Mouse (Mus musculus) spleen, postnatal 14 days (tissue): Measurements from ENCODE around the gene Ephb3.
A peak's percentile ranks its signal among the peaks of the same experiment; 100 is the strongest.

Experiments
- DNase-seq, 2 experiments: peaks; one replicate each; pipeline ENCODE4 v3.0.0; 2021 to 2022; ENCODE audit warnings: low spot score in 2 of 2

The Ephb3 gene

DNA sequence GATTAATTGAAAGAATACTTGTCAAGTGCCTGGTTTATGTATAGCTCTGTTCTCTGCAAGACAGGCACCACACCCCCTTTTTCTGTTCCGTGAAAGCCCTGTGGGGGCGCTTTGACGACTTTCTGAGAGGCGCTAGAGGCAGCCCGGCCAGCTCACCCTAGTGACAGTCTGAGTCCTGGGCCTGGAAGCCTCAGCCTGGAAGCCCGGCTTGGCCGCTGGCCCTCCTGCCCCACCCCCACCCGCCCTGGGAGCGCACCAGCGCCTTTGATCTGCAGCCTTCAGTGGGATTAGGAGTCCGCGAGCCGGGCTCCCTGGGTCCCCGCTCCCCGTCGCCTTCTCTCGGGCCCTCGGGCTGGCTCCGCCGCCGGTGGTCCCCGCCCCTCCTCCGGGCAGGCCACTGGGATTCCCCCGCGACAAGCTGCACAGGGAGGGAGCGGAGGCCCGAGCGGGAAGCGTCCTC lies 41.4 kb downstream of the Ephb3 start:
- DNase-seq, result peak; percentile 19 to 34

DNA sequence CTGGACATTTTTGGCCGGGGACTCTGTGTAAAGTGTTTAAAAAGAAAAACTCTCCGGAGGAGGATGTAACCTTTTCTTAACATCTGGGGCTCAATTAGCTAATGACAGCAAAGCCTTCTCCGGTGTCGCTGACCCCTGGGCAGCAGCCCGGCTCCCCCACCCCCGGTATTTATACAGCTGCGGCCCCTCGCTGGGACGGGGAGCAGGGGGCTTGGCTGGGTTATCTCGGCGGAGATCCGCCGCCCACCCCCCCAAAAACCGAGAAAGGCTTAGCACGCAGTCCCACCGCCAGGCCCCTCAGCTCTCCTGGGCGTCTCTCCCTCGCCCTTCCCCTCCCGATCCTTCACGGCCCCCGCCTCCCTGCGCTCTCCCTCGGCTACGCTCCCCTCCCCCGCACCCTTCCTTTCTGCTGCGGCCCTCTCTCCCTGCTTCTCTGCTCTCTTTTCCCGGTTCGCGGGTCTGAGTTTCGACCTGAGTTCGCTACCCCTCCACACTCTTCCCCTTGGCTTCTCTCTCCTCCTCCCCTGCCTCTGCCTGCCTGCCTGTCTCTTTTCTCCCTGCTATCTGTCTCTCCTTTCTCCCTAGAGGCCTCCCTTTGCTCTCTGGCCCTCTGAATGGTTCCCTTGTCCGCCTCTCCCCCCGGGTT lies 42.0 kb downstream of the Ephb3 start:
- no peak for DNase-seq

- DNase-seq, result no peak
These were observed 42.5 kb downstream of the Ephb3 start for GRCm38 (mm10) chr16:21247037-21247432.

- DNase-seq, result no peak
These were observed 43.5 kb downstream of the Ephb3 start for GRCm38 (mm10) chr16:21247871-21248712.

DNA sequence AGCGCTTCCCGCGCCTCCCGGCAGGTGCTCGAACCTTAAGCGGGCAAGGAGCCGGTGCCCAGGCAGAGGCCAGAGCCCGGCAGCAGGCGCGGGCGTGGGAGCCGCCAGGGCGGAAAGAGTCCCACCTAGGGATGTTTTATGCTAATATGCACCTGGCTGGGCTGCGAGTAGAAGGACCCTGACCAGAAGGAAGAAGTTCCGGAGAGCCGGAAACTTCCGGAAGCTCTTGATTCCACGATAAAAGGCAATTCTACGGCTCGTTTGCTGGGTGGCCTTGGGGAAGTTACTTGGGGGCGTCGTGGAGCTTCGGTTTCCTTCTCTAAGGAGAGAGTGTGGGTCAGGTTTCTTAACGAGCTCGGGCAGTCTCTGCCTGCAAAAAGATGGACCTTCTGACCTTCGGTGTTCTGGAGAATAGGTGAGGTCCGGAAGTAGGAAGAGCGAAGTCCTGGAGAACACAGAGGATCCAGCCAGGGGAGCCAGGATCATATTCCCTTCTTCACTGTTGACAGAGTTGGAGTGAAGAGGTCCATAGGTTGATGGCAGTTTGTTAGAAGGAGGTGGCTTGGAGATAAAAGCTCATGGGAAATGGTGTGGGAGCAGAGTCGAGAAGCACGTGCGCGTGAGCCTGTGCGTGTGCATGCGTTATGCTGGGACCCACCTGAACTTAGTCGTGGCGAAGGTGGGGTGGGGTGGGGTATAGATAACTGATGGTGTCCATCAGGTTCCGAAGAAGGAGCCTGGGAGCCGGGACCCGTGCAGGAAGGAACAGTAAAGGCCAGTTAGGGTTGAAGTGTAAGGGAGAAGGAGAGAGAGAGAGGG lies 44.4 kb downstream of the Ephb3 start:
- no peak for DNase-seq

DNA sequence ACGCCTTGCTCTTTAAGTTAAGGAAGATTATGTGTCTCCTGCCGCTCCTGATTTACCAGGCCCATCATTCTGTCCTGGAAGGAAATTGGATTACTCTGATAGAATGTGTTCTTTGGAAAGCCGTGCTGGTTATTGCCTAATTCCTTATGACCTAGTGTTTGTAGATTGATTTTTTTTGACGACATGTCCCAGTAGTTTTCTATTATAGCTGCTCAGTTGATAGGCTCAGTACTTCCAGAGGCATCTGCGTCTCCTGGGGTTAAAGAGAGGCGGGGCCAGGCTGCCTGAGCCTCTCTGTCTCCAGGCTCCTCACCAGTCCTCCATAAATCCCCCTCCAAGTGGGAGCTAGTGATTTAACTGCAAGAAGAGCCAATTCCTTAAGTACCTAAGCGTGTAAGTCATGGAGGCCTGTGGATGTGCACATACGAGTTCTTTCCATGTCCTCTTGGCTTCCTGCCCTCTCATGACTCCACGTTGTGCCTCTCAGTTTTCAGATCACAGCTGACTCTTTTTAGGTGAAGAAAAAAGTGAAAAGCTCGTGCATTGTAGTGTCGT lies 47.9 kb downstream of the Ephb3 start:
- DNase-seq, result no peak

DNA sequence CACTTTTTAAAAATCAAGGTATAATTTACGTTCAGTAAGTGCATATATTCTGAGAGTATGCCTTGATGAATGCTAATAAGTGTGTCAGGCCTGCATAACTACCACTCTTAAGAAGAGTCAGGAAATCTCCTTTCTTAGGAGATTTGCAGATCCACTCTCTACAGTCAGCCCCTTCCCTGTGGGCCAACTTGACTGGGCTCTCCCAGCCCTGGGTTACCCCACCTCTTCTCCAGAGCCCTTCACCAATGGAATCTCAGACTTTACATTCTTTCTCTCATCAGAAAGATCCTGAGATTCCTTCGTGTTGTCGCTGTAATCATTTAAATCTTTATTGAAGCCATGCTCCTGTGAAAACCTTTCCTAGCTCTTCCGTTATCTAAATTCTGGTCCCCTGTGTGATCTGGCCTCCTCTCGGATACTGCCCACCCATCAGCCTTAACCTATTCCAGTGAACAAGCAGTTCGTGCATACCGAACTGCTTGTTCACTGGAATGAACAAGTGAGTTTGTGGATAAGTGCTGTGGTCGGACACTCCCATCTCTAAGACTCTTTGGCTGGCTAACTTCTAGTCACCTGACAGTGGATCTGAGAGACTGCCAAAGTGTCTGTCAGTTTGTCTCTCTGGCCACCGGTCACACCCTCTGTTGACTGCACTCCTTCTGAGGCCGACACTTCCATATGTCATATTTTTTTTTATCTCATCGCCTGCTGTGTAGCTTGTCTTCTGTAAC lies 51.2 kb downstream of the Ephb3 start:
- no peak for DNase-seq

- DNase-seq, result no peak
These were observed 52.2 kb downstream of the Ephb3 start for GRCm38 (mm10) chr16:21256514-21257305.

GRCm38 (mm10) chr16:21265417-21265816 lies 60.9 kb downstream of the Ephb3 start:
- no peak for DNase-seq

DNA sequence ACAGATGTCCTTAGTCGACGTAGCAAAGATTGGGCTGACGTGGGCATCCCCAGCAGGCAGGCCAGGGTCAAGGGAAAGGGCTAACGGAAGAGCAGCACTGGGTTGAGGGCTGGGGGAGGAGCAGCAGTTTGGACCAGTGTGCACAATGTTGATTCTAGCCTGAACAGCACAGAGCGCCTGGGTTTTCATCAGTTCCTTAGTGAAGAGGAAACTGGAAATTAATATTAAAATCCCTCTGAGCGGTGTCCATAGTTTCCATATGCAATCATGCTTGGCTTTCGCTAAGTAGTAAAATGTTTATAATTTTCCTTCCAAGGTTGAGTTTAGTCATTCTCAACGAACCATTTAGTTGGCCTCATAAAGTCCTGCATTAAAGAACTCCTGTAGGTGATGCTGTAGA lies 65.2 kb downstream of the Ephb3 start:
- DNase-seq, result no peak

DNA sequence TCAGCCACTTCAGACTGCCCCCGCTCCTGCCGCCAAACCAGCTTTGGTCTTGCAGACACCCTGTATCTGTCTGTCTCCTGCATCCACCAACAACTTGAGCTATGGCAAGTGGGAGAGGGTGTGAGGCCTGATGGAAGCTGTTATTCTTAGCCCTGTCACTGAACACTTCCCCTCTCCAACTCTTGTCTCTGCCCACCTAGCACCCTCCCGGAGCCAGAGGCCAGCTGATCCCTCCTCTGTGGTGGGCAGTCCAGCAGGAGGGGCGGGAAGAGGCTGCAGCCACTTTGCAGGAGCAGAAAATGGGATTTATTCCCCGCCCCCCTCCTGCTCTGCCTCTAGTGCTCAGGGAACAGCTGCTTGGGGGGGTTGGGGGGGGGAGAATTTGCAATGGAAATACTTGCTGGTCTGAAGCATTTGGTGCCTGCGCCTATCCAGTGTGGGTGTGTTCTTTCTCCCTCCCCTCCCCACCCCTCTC lies 67.3 kb downstream of the Ephb3 start:
- no peak for DNase-seq

GRCm38 (mm10) chr16:21272748-21273147 lies 68.2 kb downstream of the Ephb3 start:
- DNase-seq, result no peak
